Mouse (Mus musculus) kidney, adult 2 months (tissue): Measurements from ENCODE around the gene 1700001C19Rik.

Experiments used
- CTCF ChIP-seq: fragments of 200-500 bp; conservative IDR thresholded peaks from 2 replicates; pipeline ENCODE4 v1.5.1; 2011; ENCODE audit warnings: low read depth, mild to moderate bottlenecking, control low read depth, low read length, moderate library complexity, mixed read lengths; ENCODE audit not compliant: insufficient read depth, insufficient read length
- POLR2A ChIP-seq: fragments of 200-500 bp; IDR thresholded peaks from one replicate; pipeline ENCODE4 v1.6.1; 2011; ENCODE audit warnings: low read depth, low read length, control low read depth

- TF ChIP-seq POLR2A (no peak), CTCF (no peak)
Measured at GRCm38 (mm10) chr17:47378133-47378532, 59.0 kb downstream of the 1700001C19Rik start.
